Mouse (Mus musculus) liver, embryonic 14.5 days (tissue): ENCODE data around the gene Gm4969. TPM values are rescaled to one million over a fixed set of nuclear protein-coding genes. Genes with fewer than 3 reads are reported as not detected.

Source experiments
- ATAC-seq: fragments of 200-750 bp; cut with Nextera tagmentation; 2 replicates; pipeline ENCODE4 v1.8.0; 2017; ENCODE audit warnings: moderate number of reproducible peaks, mild to moderate bottlenecking, moderate library complexity; ENCODE audit not compliant: insufficient read depth
- DNase-seq, 3 experiments: peaks; one replicate each; pipeline ENCODE4 v3.0.0-alpha.2; 2012 to 2013; ENCODE audit warnings: low read depth in 3 of 3, low spot score in 3 of 3
- H3K27ac ChIP-seq: fragments of 300-500 bp; sonication (generic); 2 replicates; pipeline ENCODE4 v1.5.1; 2014; ENCODE audit warnings: moderate library complexity, mild to moderate bottlenecking, control low read depth, inconsistent platforms
- H3K27me3 ChIP-seq: fragments of 300-500 bp; sonication (generic); 2 replicates; pipeline ENCODE4 v1.6.1; 2014; ENCODE audit warnings: mild to moderate bottlenecking, low read length, moderate library complexity; ENCODE audit not compliant: control insufficient read depth, insufficient read depth
- H3K36me3 ChIP-seq: fragments of 300-500 bp; sonication (generic); replicated peaks from 2 replicates; pipeline ENCODE4 v1.6.1; 2014; ENCODE audit warnings: low read depth; ENCODE audit not compliant: control insufficient read depth, insufficient read depth
- H3K4me1 ChIP-seq, 2 experiments: fragments of 200-500 bp in 1 of 2; fragments of 300-500 bp in 1 of 2; sonication (generic) in 1 of 2; replicated peaks; 2 replicates each; pipeline ENCODE4 v1.6.1; 2012 to 2014; ENCODE audit warnings: antibody characterized with exemption in 1 of 2, inconsistent platforms in 1 of 2, low read length in 1 of 2; ENCODE audit not compliant: control insufficient read depth in 2 of 2, insufficient read depth in 2 of 2
- H3K4me2 ChIP-seq: fragments of 300-500 bp; sonication (generic); 2 replicates; pipeline ENCODE4 v1.6.1; 2014; ENCODE audit warnings: low read depth, mild to moderate bottlenecking, control low read depth, moderate library complexity
- H3K4me3 ChIP-seq, 2 experiments: fragments of 200-500 bp in 1 of 2; fragments of 300-500 bp in 1 of 2; sonication (generic) in 1 of 2; 2 replicates each; pipeline ENCODE4 v1.5.1; 2012 to 2014; ENCODE audit warnings: low read depth in 2 of 2, low read length in 2 of 2, mild to moderate bottlenecking in 2 of 2, control low read depth in 1 of 2, inconsistent platforms in 1 of 2, moderate library complexity in 1 of 2; ENCODE audit not compliant: insufficient read depth in 1 of 2
- H3K9ac ChIP-seq: fragments of 300-500 bp; sonication (generic); replicated peaks from 2 replicates; pipeline ENCODE4 v1.6.1; 2014; ENCODE audit warnings: mild to moderate bottlenecking, control low read depth, moderate library complexity
- H3K9me3 ChIP-seq: fragments of 300-500 bp; sonication (generic); 2 replicates; pipeline ENCODE4 v1.6.1; 2016; ENCODE audit warnings: low read length, mixed read lengths; ENCODE audit not compliant: control insufficient read depth
- CTCF ChIP-seq: IDR thresholded peaks from 2 replicates; pipeline ENCODE4 v1.5.1; 2016; ENCODE audit warnings: antibody characterized with exemption, low read depth, control low read depth
- EP300 ChIP-seq: IDR thresholded peaks from 2 replicates; pipeline ENCODE4 v1.6.1; 2016; ENCODE audit warnings: antibody characterized with exemption, low read depth
- WGBS: fragments of 180-500 bp; shearing (Covaris S2); extraction: QIAGEN DNeasy Blood & Tissue Kit; methylation state at CpG from one replicate; pipeline ENCODE4 v1.1.7; 2014; ENCODE audit not compliant: insufficient replicate concordance; 5-methylcytosine and 5-hydroxymethylcytosine counted together
- polyA plus RNA-seq, 2 experiments: library from polyadenylated mRNA; depleted of rRNA in 1 of 2; stranded (reverse) in 1 of 2; unstranded in 1 of 2; fragments of >200 nt; fragmentation: Nextera tagmentation in 1 of 2; extraction: Ambion mirVana in 1 of 2; gene quantifications; 2 replicates each; pipeline versions ENCODE4 v1.2.1 to v1.2.3; 2012 to 2014

Gm4969 gene
- polyA plus RNA-seq, 2 experiments: 0.22 to 0.25 TPM

DNA sequence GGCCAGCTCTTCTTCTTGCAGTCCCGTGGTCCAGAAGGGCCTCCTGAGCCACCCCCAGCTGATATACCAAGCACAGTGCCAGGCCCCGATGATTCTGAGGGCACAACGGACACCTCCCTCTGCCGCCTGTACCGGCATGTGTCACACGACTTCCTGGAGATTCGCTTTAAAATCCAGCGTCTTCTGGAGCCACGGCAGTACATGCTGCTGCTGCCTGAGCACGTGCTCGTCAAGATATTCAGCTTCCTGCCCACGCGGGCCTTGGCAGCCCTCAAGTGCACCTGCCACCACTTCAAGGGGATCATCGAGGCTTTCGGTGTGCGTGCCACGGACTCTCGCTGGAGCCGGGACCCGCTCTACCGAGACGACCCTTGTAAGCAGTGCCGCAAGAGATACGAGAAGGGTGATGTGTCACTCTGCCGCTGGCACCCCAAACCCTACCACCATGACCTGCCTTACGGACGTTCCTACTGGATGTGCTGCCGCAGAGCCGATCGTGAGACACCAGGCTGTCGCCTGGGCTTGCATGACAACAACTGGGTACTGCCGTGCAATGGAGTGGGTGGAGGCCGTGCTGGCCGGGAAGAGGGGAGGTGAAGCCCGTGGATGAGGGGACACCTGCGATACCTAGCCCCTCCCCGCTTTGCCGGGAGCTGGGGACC lies 18.6 kb upstream of the Gm4969 start:
- Histone ChIP-seq H3K27me3 (no peaks in the 10 kb centered on the region), H3K36me3 (peaks cover 18% of the 10 kb centered on the region), H3K9me3 (no peaks in the 10 kb centered on the region), H3K4me1 (peaks cover 0 to 2% of the 10 kb centered on the region in 2 experiments; a peak in 1 of 4 replicates), H3K4me2 (no peak overlapping the region), H3K27ac (no peak overlapping the region), H3K4me3 (no peak overlapping the region), H3K9ac (no peak overlapping the region)
- ATAC-seq (no peak), DNase-seq (no peak)
- WGBS: 87% methylated on average over 38 of the region's 38 CpGs
- TF ChIP-seq EP300: no peak
- no peak for TF ChIP-seq CTCF

DNA sequence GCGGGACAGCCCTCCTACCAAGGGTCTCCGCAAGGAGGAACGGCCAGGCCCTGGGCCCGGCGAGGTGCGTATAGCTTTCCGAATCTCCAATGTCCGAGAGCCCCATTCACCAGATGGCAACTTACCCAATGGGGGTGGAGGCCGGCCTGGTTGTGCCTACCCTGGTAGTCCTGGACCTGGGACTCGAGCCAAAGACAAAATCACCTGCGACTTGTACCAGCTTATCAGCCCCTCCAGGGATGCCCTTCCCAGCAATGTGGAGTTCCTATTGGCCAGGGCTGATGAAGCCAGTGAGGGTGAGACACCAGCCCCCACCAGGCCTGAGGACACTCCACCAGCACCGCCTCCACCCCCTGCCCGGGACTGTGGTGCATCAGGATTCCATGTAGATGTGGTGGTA lies 18.0 kb upstream of the Gm4969 start:
- no peak for ATAC-seq
- peaks cover 18% of the 10 kb centered on the region for H3K36me3 ChIP-seq
- H3K9ac ChIP-seq: no peak overlapping the region
- DNase-seq: no peak
- TF ChIP-seq CTCF: no peak
- no peak for TF ChIP-seq EP300
- 89% methylated on average over 13 of the region's 13 CpGs for WGBS
- H3K4me2 ChIP-seq: no peak overlapping the region
- no peak overlapping the region for H3K4me3 ChIP-seq
- peaks cover 0 to 3% of the 10 kb centered on the region in 2 experiments; a peak in 2 of 4 replicates for H3K4me1 ChIP-seq
- H3K27ac ChIP-seq: no peak overlapping the region
- H3K9me3 ChIP-seq: no peaks in the 10 kb centered on the region
- H3K27me3 ChIP-seq: no peaks in the 10 kb centered on the region

DNA sequence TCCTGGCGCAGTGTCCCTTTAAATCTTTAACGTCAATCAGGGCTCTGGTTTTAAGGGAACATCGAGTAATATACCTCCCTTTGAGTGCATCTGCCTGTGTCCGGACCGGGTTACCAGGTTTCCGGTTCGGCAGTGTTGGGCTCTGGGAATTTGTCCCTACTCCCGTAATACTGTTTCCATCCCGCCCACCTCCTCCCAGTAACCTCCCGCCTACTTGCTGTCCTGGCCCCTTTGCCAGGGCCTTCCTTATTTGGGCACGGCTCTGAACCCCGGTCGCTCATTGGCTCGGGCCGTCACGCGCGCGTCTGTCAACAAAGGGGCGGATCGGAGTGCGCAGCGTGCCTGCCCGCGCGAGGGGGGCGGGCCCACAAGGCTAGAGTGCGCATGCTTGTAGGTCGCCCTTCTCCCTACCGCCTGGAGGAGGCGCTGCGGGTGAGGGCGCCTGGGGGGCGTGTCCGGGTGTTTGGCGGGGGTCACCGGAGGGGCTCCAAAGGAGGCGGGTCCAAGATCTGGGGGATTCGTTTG lies 13.2 kb upstream of the Gm4969 start:
- no peak overlapping the region; the same call in 1 of the 2 replicates for H3K9ac ChIP-seq
- TF ChIP-seq EP300 (no peak), CTCF (peak; percentile 85)
- WGBS: 1% methylated on average over 39 of the region's 39 CpGs

DNA sequence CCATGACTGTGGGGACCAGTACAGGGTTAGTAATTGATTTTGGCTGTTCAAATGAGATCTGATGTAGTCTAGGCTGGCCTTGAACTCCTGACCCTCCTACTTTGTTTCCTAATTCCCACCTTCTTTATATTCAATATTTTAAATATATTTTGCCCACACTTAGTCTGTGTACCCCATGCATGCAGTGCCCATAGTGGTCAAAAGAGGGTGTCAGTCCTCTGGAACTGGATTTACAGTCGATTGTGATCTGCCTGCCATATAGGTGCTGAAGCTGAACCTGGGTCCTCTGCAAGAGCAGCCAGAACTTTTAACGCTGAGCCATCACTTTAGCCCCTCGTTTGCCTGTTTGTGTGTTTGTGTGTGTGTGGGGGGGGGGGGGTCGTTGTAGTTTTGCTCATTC lies 12.5 kb upstream of the Gm4969 start:
- Histone ChIP-seq H3K4me3 (no peak overlapping the region), H3K27me3 (no peaks in the 10 kb centered on the region), H3K4me2 (peak overlapping the region; percentile 71), H3K9me3 (no peaks in the 10 kb centered on the region), H3K4me1 (peaks cover 0 to 10% of the 10 kb centered on the region in 2 experiments; a peak in 2 of 4 replicates), H3K9ac (no peak overlapping the region), H3K27ac (no peak overlapping the region), H3K36me3 (peaks cover 3% of the 10 kb centered on the region; the same call in 1 of the 2 replicates)
- TF ChIP-seq CTCF (peak; percentile 27; the same call in 1 of the 2 replicates), EP300 (no peak)
- ATAC-seq: no peak
- DNase-seq: no peak
- WGBS: 32% methylated on average over 4 of the region's 4 CpGs

More for the DNA sequence above, 13.2 kb upstream of the Gm4969 start:
- DNase-seq (peak; percentile 79 to 83 (median 82)), ATAC-seq (peak; percentile 96)
- Histone ChIP-seq H3K4me2 (peak overlapping the region; percentile 71), H3K27ac (no peak overlapping the region), H3K4me3 (peak overlapping the region; percentile 37 to 43), H3K9me3 (no peaks in the 10 kb centered on the region), H3K36me3 (peaks cover 10% of the 10 kb centered on the region), H3K27me3 (no peaks in the 10 kb centered on the region), H3K4me1 (peaks cover 0 to 10% of the 10 kb centered on the region in 2 experiments; a peak in 2 of 4 replicates)

DNA sequence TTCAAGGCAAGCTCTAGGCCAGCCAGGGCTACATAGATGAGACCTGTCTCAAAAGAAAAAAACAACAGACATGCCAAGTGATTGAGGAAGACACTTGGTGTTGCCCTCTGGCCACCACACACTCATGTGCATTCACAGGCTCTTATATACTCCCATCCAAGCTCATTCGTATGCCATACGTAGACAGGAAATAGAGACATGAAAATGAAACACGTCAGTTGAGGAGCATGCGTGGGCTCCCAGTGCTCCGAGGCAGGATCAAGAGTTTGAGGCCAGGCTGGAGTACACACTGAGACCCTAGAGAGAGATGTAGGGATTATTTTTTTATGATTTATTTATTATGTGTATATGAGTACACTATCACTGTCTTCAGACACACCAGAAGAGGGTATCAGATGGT lies 11.2 kb upstream of the Gm4969 start:
- Histone ChIP-seq H3K4me2 (no peak overlapping the region), H3K27ac (no peak overlapping the region), H3K9ac (no peak overlapping the region), H3K4me1 (peaks cover 0 to 10% of the 10 kb centered on the region in 2 experiments; a peak in 2 of 4 replicates), H3K9me3 (no peaks in the 10 kb centered on the region), H3K27me3 (no peaks in the 10 kb centered on the region), H3K36me3 (no peaks in the 10 kb centered on the region), H3K4me3 (no peak overlapping the region)
- 86% methylated on average over 5 of the region's 5 CpGs for WGBS
- no peak for TF ChIP-seq EP300
- no peak for TF ChIP-seq CTCF
- no peak for ATAC-seq
- no peak for DNase-seq
